Mouse (Mus musculus): ENCODE measurements around the gene Kcnmb3.

DNA sequence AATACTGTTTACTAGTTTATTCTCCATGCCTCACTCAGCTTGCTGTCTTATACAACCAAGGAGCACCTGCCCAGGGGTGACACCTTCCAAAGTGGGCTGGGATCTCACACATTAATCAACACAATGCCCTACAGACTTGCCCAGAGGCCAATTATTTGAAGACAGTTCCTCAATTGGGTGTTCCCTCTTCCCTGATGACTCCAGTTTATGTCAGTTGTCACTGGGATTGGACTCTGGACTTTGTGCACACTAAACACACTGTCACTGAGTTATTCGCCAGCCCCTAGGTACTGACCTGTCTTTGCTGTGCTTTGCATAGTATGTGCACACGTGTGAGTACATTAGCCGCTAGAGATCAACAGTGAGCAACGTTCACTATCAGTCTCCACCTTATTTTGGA lies 35.1 kb upstream of the Kcnmb3 start:
- no peak for TF ChIP-seq CTCF (conservative IDR thresholded peaks at IDR 0.05; ENCODE audit: low read length)
- TF ChIP-seq NANOG (IDR thresholded peaks at IDR 0.05; ENCODE audit: borderline replicate concordance, low read length): no peak
